Mouse (Mus musculus) erythroblast, embryonic 14.5 days (primary cell): ENCODE results near the gene Ssx2ip. TPM values are rescaled to one million over a fixed set of nuclear protein-coding genes. Genes with fewer than 3 reads are reported as not detected.

Experiments
- H3K27me3 ChIP-seq: 2 replicates; pipeline ENCODE4 v1.6.1; 2012; ENCODE audit warnings: inconsistent platforms; ENCODE audit not compliant: control insufficient read depth
- H3K36me3 ChIP-seq: 2 replicates; pipeline ENCODE4 v1.6.1; 2012; ENCODE audit warnings: mild to moderate bottlenecking, inconsistent platforms; ENCODE audit not compliant: control insufficient read depth
- H3K4me1 ChIP-seq: 2 replicates; pipeline ENCODE4 v1.6.1; 2012; ENCODE audit warnings: inconsistent platforms; ENCODE audit not compliant: control insufficient read depth
- H3K4me3 ChIP-seq: replicated peaks from 2 replicates; pipeline ENCODE3; 2012; ENCODE audit warnings: moderate library complexity, mild to moderate bottlenecking, inconsistent platforms
- H3K9me3 ChIP-seq: 2 replicates; pipeline ENCODE4 v1.6.1; 2012; ENCODE audit warnings: low read length, inconsistent platforms, mixed read lengths; ENCODE audit not compliant: control insufficient read depth
- GATA1 ChIP-seq: IDR thresholded peaks from 2 replicates; pipeline ENCODE4 v1.6.1; 2012; ENCODE audit warnings: low read length, inconsistent platforms, mixed read lengths
- TAL1 ChIP-seq: IDR thresholded peaks from 3 replicates; pipeline ENCODE4 v1.6.1; 2012; ENCODE audit warnings: low read length, inconsistent platforms, mixed read lengths
- polyA plus RNA-seq: library from polyadenylated mRNA; stranded (reverse); fragments of >175 nt; gene quantifications from 2 replicates; pipeline ENCODE4 v1.2.3, GENCODE M21; 2012

Gene Ssx2ip
- polyA plus RNA-seq: 5.3 and 7.2 TPM in 2 replicates

- peaks cover 55% of the 10 kb centered on the region for H3K4me1 ChIP-seq
- H3K4me3 ChIP-seq: peak within 1 kb of the TSS; percentile 94
- H3K9me3 ChIP-seq: peaks cover 5% of the 10 kb centered on the region; the same call in 1 of the 2 replicates
- H3K36me3 ChIP-seq: peaks cover 52% of the 10 kb centered on the region
- no peaks in the 10 kb centered on the region for H3K27me3 ChIP-seq
- TF ChIP-seq GATA1: no peak
- no peak for TF ChIP-seq TAL1
These were observed at the start of gene Ssx2ip for GRCm38 (mm10) chr3:146404311-146405201. TSS of gene Ssx2ip (plus strand) at chr3:146404642.

- Histone ChIP-seq H3K27me3 (peaks cover 6% of the 10 kb centered on the region; the same call in 1 of the 2 replicates), H3K4me3 (no peak overlapping the region), H3K36me3 (no peaks in the 10 kb centered on the region), H3K4me1 (no peaks in the 10 kb centered on the region; the same call in 1 of the 2 replicates), H3K9me3 (no peaks in the 10 kb centered on the region)
- TF ChIP-seq GATA1 (no peak), TAL1 (no peak)
These were observed 49.3 kb upstream of the Ssx2ip start for GRCm38 (mm10) chr3:146355146-146355545.

DNA sequence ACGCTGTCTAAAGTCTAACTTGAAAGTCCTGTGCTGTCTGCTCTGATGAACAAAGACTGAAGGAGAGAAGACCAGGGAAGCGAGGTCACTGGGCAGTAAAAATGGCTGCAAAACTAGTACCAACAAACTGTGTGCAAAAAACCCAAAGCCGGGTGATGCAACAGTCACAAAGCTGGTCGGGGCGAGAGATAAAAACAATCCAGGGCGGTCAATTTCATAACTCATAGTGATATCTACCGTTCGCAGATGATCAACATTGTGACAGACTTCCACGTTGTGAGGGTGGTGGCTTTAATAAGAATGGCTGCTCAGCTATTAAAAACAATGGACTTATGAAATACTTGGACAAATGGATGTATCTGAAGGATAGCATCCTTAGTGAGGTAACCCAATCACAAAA lies 39.0 kb upstream of the Ssx2ip start:
- TF ChIP-seq GATA1 (no peak), TAL1 (no peak)
- Histone ChIP-seq H3K36me3 (no peaks in the 10 kb centered on the region), H3K4me3 (no peak overlapping the region), H3K27me3 (no peaks in the 10 kb centered on the region; the same call in 1 of the 2 replicates), H3K4me1 (peaks cover 10% of the 10 kb centered on the region), H3K9me3 (no peaks in the 10 kb centered on the region)

DNA sequence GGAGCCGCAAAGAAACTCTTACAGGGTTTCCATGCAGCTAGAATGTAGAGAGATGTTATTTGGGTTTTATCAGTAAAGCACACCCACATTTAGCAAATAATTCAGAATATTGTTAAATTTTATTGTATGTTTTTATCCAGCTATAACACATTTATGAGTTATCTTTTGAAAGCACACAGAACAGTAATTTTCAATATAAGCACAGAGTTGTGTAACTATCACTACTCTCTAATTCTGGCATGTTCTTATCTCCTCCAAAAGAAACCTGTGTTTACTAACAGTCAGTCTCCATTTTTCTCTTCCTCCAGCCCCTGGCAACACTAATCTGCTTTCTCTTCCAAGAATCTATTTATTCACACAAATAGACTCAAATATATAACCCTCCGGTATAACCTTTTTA lies 37.4 kb upstream of the Ssx2ip start:
- Histone ChIP-seq H3K9me3 (no peaks in the 10 kb centered on the region), H3K27me3 (peaks cover 4% of the 10 kb centered on the region), H3K4me1 (peaks cover 16% of the 10 kb centered on the region), H3K36me3 (no peaks in the 10 kb centered on the region), H3K4me3 (no peak overlapping the region)
- TF ChIP-seq GATA1 (no peak), TAL1 (no peak)

DNA sequence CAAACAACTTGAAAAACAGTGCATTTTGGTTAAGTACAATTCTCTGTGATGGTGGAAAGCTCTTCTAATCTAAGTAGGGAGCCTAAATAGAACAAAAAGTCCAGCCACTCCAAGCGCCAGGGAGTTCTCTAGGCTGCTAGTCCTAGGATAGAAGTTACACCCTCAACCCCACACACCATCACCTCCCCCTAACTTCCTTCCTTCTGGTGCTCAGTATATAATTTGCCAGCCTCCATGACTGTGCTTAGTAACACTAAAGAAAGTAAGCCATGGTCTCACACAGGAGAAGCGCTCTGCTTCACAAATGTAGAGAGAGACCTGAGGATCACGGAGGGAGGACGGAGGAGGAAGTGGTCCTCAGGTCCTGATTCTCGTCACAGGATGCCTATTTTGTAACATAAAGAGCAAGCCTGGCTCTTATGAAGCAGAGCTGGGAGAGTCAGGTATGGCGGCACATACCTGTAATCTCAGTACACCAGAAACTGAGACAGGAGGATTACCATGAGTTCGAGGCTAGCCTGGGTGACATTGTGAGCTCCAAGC lies 33.8 kb upstream of the Ssx2ip start:
- Histone ChIP-seq H3K4me3 (no peak overlapping the region), H3K36me3 (no peaks in the 10 kb centered on the region), H3K4me1 (peaks cover 29% of the 10 kb centered on the region), H3K27me3 (peaks cover 4% of the 10 kb centered on the region), H3K9me3 (no peaks in the 10 kb centered on the region)
- TF ChIP-seq TAL1 (no peak), GATA1 (no peak)

DNA sequence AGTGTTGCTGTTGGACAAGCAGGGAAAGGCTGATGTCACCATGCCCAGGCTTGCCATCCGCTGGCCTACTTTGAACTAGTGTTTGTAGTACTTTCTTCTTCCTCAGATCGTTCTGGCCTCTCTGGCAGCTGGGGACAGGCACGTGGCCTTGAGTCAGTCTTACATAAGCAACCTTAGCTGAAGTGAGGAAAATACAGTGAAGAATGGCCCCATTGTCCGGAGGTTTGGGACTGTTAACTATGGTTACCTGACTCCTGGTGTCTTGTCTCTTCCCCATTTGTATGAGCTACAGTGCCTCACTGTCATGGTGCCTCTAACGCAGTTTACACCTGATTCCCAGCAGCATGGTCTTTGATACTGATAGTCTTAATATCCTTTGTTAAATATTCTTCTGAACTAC lies 33.2 kb upstream of the Ssx2ip start:
- TF ChIP-seq GATA1 (no peak), TAL1 (no peak)
- Histone ChIP-seq H3K36me3 (no peaks in the 10 kb centered on the region), H3K4me3 (no peak overlapping the region), H3K4me1 (peaks cover 35% of the 10 kb centered on the region), H3K27me3 (peaks cover 4% of the 10 kb centered on the region), H3K9me3 (no peaks in the 10 kb centered on the region)

DNA sequence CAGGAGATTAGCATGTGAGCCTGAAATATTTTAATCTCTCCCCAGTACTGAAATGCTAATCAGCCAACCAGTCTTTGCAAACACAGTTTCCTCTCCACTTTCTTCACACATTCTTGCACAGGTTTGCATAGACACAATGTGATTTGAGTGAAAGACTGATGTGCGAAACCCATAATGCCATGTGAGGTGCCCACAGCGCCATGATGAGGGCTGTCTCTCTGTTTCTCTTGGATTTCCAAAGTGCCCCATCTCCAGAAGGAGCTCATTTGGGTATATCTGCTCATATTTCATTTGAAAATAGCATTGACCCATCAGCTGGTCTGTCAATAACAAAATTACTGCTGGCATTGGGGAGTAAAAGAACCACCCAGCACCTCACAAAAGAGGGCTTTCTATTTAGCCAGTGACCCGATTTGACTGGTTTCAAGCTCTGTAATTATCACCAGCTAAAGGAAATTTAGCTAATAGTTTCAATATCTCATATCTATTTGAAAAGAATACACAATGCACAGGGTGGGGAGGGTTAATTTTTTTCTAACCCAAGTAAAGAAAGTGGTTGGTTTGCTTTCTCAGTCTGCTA lies 29.8 kb upstream of the Ssx2ip start:
- no peaks in the 10 kb centered on the region for H3K36me3 ChIP-seq
- H3K9me3 ChIP-seq: no peaks in the 10 kb centered on the region
- peaks cover 4% of the 10 kb centered on the region for H3K27me3 ChIP-seq
- no peak for TF ChIP-seq TAL1
- TF ChIP-seq GATA1: no peak
- peaks cover 67% of the 10 kb centered on the region for H3K4me1 ChIP-seq
- no peak overlapping the region for H3K4me3 ChIP-seq

DNA sequence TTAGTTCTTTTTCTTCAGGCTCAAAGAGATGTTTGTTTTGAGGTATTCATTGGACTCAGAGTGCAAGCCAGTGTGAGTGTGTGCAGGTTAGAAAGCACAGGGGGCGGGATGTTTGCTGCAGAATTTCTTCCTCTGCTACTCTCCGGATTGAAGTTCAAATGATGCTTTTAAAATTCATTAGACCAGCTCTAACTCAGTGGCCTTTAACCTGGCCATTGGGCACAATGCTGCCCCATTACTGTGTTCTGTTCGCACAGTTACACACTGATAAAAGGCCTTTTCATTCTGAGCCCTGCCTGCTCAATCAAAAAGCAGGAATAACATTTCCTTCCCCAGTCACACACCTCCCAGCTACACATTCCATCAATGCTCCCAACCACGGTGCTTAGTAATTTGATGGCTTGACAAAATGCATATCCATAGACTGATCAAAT lies 29.2 kb upstream of the Ssx2ip start:
- H3K9me3 ChIP-seq: no peaks in the 10 kb centered on the region
- H3K4me1 ChIP-seq: peaks cover 73% of the 10 kb centered on the region
- TF ChIP-seq GATA1 (no peak), TAL1 (no peak)
- H3K4me3 ChIP-seq: no peak overlapping the region
- H3K36me3 ChIP-seq: no peaks in the 10 kb centered on the region
- H3K27me3 ChIP-seq: peaks cover 4% of the 10 kb centered on the region
